Mouse (Mus musculus) CH12.LX (cell line): ENCODE measurements at regions not wholly inside any gene's neighbourhood (a gene's known extent, or its start where the extent isn't known, plus 50 kb on each side); places are given as distances from the start of the nearest gene placed in this dataset.

Source experiments
- DNase-seq: peaks from one replicate; pipeline ENCODE4 v3.0.0-alpha.2; 2013; ENCODE audit errors: extremely low read depth
- H3K27ac ChIP-seq: 2 replicates; pipeline ENCODE4 v1.5.1; 2012; ENCODE audit warnings: low read depth, mild to moderate bottlenecking, control low read depth, moderate library complexity; ENCODE audit not compliant: insufficient read depth
- H3K27me3 ChIP-seq: replicated peaks from 2 replicates; pipeline ENCODE3; 2012; ENCODE audit warnings: inconsistent platforms
- H3K36me3 ChIP-seq, 2 experiments: replicated peaks in 1 of 2; 2 replicates each; pipeline versions ENCODE3 to v1.6.1; 2012; ENCODE audit warnings: inconsistent platforms in 1 of 2, low read length in 1 of 2, mild to moderate bottlenecking in 1 of 2, mixed read lengths in 1 of 2, moderate library complexity in 1 of 2; ENCODE audit not compliant: control insufficient read depth in 1 of 2, insufficient read depth in 1 of 2
- H3K4me1 ChIP-seq, 2 experiments: 2 replicates each; pipeline ENCODE4 v1.6.1; 2012; ENCODE audit warnings: inconsistent platforms in 1 of 2, moderate library complexity in 1 of 2; ENCODE audit not compliant: insufficient read depth in 2 of 2, control insufficient read depth in 1 of 2
- H3K4me2 ChIP-seq: 2 replicates; pipeline ENCODE4 v1.6.1; 2012; ENCODE audit warnings: low read depth, mild to moderate bottlenecking, control low read depth; ENCODE audit not compliant: poor library complexity, insufficient read depth, severe bottlenecking
- H3K4me3 ChIP-seq, 3 experiments: fragments of 150-350 bp in 1 of 3; sonication (generic) in 1 of 3; replicated peaks in 1 of 3; 2 replicates each; pipeline versions ENCODE3 to v1.5.1; 2011 to 2012; ENCODE audit warnings: low read depth in 2 of 3, low read length in 2 of 3, mild to moderate bottlenecking in 2 of 3, moderate library complexity in 2 of 3, control low read depth in 1 of 3, improper control_type of control experiment in 1 of 3, inconsistent platforms in 1 of 3, mixed read lengths in 1 of 3; ENCODE audit not compliant: poor library complexity in 1 of 3
- H3K79me2 ChIP-seq: replicated peaks from 2 replicates; pipeline ENCODE4 v1.6.1; 2012; ENCODE audit warnings: mild to moderate bottlenecking, moderate library complexity; ENCODE audit not compliant: control insufficient read depth, poor library complexity, insufficient read depth, severe bottlenecking; ENCODE audit errors: extremely low read depth
- H3K9ac ChIP-seq: 2 replicates; pipeline ENCODE4 v1.6.1; 2012; ENCODE audit warnings: low read depth, mild to moderate bottlenecking, control low read depth, moderate library complexity; ENCODE audit not compliant: insufficient read depth
- H3K9me3 ChIP-seq: replicated peaks from 2 replicates; pipeline ENCODE3; 2012; ENCODE audit warnings: low read length, inconsistent platforms, mixed read lengths
- CTCF ChIP-seq, 2 experiments: IDR thresholded peaks in 1 of 2; conservative IDR thresholded peaks in 1 of 2; 2 replicates each; pipeline ENCODE4 v1.5.1; 2011 to 2012; ENCODE audit warnings: low read depth in 2 of 2, low read length in 2 of 2, improper control_type of control experiment in 1 of 2, inconsistent platforms in 1 of 2, mild to moderate bottlenecking in 1 of 2, moderate library complexity in 1 of 2
- ETS1 ChIP-seq: conservative IDR thresholded peaks from 2 replicates; pipeline ENCODE4 v1.6.1; 2012; ENCODE audit warnings: low read depth, mild to moderate bottlenecking, inconsistent platforms, low read length, improper control_type of control experiment, moderate library complexity
- HCFC1 ChIP-seq: IDR thresholded peaks from 2 replicates; pipeline ENCODE4 v1.6.1; 2012; ENCODE audit warnings: low read depth, mild to moderate bottlenecking, inconsistent platforms, low read length, improper control_type of control experiment
- JUND ChIP-seq: conservative IDR thresholded peaks from 2 replicates; pipeline ENCODE4 v1.6.1; 2011; ENCODE audit warnings: low read depth, low read length, improper control_type of control experiment
- KAT2A ChIP-seq: IDR thresholded peaks from 2 replicates; pipeline ENCODE4 v1.6.1; 2012; ENCODE audit warnings: low read length, improper control_type of control experiment, inconsistent platforms; ENCODE audit not compliant: insufficient replicate concordance
- MAFK ChIP-seq: IDR thresholded peaks from 2 replicates; pipeline ENCODE4 v1.6.1; 2011; ENCODE audit warnings: low read length, improper control_type of control experiment; ENCODE audit not compliant: insufficient replicate concordance
- MAX ChIP-seq: IDR thresholded peaks from 2 replicates; pipeline ENCODE4 v1.6.1; 2011; ENCODE audit warnings: low read length, improper control_type of control experiment
- MXI1 ChIP-seq: IDR thresholded peaks from 2 replicates; pipeline ENCODE4 v1.6.1; 2011; ENCODE audit warnings: mild to moderate bottlenecking, low read depth, low read length, improper control_type of control experiment
- POLR2AphosphoS2 ChIP-seq: IDR thresholded peaks from 2 replicates; pipeline ENCODE4 v1.6.1; 2011; ENCODE audit warnings: low read depth, low read length, improper control_type of control experiment
- TCF12 ChIP-seq: IDR thresholded peaks from 2 replicates; pipeline ENCODE4 v1.6.1; 2014; ENCODE audit warnings: low read depth, mild to moderate bottlenecking, inconsistent platforms, low read length, improper control_type of control experiment
- UBTF ChIP-seq: IDR thresholded peaks from 2 replicates; pipeline ENCODE4 v1.6.1; 2012; ENCODE audit warnings: low read depth, mild to moderate bottlenecking, inconsistent platforms, low read length, improper control_type of control experiment, moderate library complexity
- USF1 ChIP-seq: IDR thresholded peaks from 2 replicates; pipeline ENCODE4 v1.6.1; 2014; ENCODE audit warnings: low read depth, mild to moderate bottlenecking, inconsistent platforms, low read length, improper control_type of control experiment
- ZKSCAN1 ChIP-seq: IDR thresholded peaks from 2 replicates; pipeline ENCODE4 v1.6.1; 2012; ENCODE audit warnings: low read depth, inconsistent platforms, low read length, improper control_type of control experiment, borderline replicate concordance
- ZNF384 ChIP-seq: IDR thresholded peaks from 2 replicates; pipeline ENCODE4 v1.6.1; 2012; ENCODE audit warnings: low read depth, low read length, improper control_type of control experiment, inconsistent platforms
- dilution Hi-C: fragments of 300-500 bp; cut with MboI; formaldehyde crosslinking; loops from 2 replicates; pipeline ENCODE4 v1.14.3; 2020; ENCODE audit warnings: low sequenced_read_pairs; ENCODE audit not compliant: extremely low pct_unique_long_range_greater_than_20kb, extremely low pct_ligation_motif_present
- in situ Hi-C: fragments of 300-500 bp; cut with MboI; formaldehyde crosslinking; loops from 3 replicates; pipeline ENCODE4 v1.14.3; 2019; ENCODE audit warnings: low sequenced_read_pairs, low pct_ligation_motif_present, low pct_unique_long_range_greater_than_20kb, mixed read lengths

DNA sequence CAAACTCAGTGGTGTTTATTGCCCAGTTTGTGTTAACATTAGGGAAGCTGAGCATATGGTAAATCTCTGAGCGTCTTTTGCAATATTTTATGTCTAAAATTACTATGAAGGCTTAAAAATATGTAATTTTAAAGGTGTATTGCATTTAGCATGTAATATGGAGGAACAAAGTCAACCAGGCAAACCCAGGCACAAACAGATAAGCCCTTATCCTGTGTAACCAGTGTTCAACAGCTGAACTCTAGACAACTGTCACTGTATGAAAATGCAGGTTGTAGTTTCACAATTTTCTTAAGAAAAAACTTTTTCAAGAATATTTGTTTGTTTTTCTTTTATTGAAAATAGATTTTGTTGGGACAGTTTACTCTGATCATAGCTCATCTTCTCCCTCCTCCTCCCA is 62.1 kb downstream of the Gm10260 start:
- Histone ChIP-seq H3K9ac (no peak overlapping the region), H3K4me2 (no peak overlapping the region), H3K4me3 (no peak overlapping the region), H3K27ac (no peak overlapping the region), H3K9me3 (peaks cover 18% of the 10 kb centered on the region), H3K27me3 (no peaks in the 10 kb centered on the region), H3K36me3 (no peaks in the 10 kb centered on the region), H3K4me1 (peaks cover 0 to 3% of the 10 kb centered on the region in 2 experiments; a peak in 1 of 4 replicates), H3K79me2 (no peaks in the 10 kb centered on the region)
- in situ Hi-C loops = no loop called here
- no peak for DNase-seq
- no peak for TF ChIP-seq MAFK
- dilution Hi-C loops = no loop called here

DNA sequence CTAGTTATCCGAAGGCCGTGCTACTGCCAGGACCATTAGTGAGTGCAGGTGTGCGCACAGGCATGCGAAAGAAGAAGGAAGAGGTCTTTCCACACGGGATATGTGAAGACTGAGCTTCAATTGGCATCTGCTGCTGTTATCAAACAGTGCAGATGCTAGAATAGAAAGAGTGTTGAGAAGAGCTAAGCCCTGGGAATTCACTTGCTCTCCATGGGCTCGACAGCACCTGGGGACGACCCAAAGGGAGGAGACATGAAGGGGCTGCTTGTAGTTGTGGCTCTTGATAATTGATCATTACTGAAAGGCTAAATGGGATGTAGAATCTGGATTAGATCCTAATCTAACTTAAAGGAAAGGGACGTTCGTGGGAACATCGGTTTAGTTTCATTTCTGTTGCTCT is 63.2 kb downstream of the Gm10260 start:
- H3K4me1 ChIP-seq = peaks cover 0 to 3% of the 10 kb centered on the region in 2 experiments; a peak in 1 of 4 replicates
- TF ChIP-seq ZNF384 (no peak), MAX (no peak), USF1 (no peak), MXI1 (no peak), UBTF (no peak)
- TF ChIP-seq, all 38 proteins: peak for 0
- no peaks in the 10 kb centered on the region for H3K27me3 ChIP-seq
- H3K27ac ChIP-seq = no peak overlapping the region
- no peak overlapping the region for H3K4me3 ChIP-seq
- dilution Hi-C loops (no loop called here), in situ Hi-C loops (no loop called here)
- no peak overlapping the region for H3K4me2 ChIP-seq
- H3K79me2 ChIP-seq = no peaks in the 10 kb centered on the region
- H3K9me3 ChIP-seq = peaks cover 16% of the 10 kb centered on the region
- H3K36me3 ChIP-seq = no peaks in the 10 kb centered on the region
- no peak for DNase-seq
- no peak overlapping the region for H3K9ac ChIP-seq

- Histone ChIP-seq H3K4me1 (peaks cover 0 to 3% of the 10 kb centered on the region in 2 experiments; a peak in 1 of 4 replicates), H3K4me2 (no peak overlapping the region), H3K9ac (no peak overlapping the region), H3K4me3 (no peak overlapping the region), H3K27me3 (no peaks in the 10 kb centered on the region), H3K36me3 (no peaks in the 10 kb centered on the region), H3K79me2 (no peaks in the 10 kb centered on the region), H3K9me3 (peaks cover 19% of the 10 kb centered on the region), H3K27ac (no peak overlapping the region)
- DNase-seq = no peak
- dilution Hi-C loops = no loop called here
- in situ Hi-C loops = no loop called here
- TF ChIP-seq ZNF384 (no peak), TCF12 (no peak), CTCF (conservative IDR thresholded peaks at IDR 0.05 in 1 of 2, IDR thresholded peaks at IDR 0.05 in 1 of 2; ENCODE audit: low read depth in 2 of 2, low read length in 2 of 2) (no peak), JUND (no peak), ETS1 (no peak), POLR2AphosphoS2 (no peak), ZKSCAN1 (no peak), HCFC1 (no peak), KAT2A (no peak), MXI1 (no peak)
Observed at GRCm38 (mm10) chr13:97695022-97695421, 65.4 kb downstream of the Gm10260 start.
